Mouse (Mus musculus): Measurements from ENCODE around the gene Tsfm. TPM values are rescaled to one million over a fixed set of nuclear protein-coding genes. Genes with fewer than 3 reads are reported as not detected.
A peak's percentile ranks its signal among the peaks of the same experiment; 100 is the strongest.
"Not testable (repeated sequence)": the region's sequence is repeated elsewhere in the genome, so short reads cannot be mapped to it uniquely, and the experiment has no call there.

Gene Tsfm
- total and polyA plus RNA-seq, 2 experiments from 2014 or later = 82.5 to 94.6 TPM

DNA sequence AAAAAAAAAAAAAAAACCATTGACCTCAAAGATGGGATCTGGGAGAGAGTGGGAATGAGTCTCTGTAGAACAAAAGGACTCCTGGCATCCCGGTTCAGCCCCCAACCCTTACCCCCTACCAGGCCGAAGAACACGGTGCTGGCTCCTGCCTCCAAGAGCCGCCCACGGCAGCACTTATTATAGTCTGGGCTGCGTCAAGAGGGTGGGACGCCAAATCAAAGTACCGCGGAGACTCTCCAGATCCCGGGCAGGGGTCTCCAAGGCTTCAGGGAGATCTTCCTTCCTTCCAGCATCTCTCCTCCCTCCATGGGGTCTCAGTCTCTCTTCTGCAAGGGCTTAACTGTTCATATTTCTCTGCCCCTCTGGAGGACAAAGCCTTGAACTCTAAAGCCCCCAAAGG, 46.9 kb upstream of the Tsfm start:
- no peaks in the 10 kb centered on the region for H3K36me3 ChIP-seq (replicated peaks; ENCODE audit: control insufficient read depth, insufficient read depth, low read length)
- ATAC-seq (ENCODE audit: insufficient read depth, low read depth) = no peak
- H3K4me3 ChIP-seq (ENCODE audit: low read depth, low read length) = no peak overlapping the region
- no peak overlapping the region for H3K4me2 ChIP-seq (ENCODE audit: low read depth, low read length)
- H3K27ac ChIP-seq (ENCODE audit: low read depth) = no peak overlapping the region
- no peaks in the 10 kb centered on the region for H3K9me3 ChIP-seq (replicated peaks; ENCODE audit: control insufficient read depth, low read length)
- peaks cover 74% of the 10 kb centered on the region for H3K27me3 ChIP-seq (ENCODE audit: control insufficient read depth, insufficient read depth, low read length)
- no peak for DNase-seq (ENCODE audit: low spot score)
- TF ChIP-seq EP300 (IDR thresholded peaks at IDR 0.05; ENCODE audit: low read depth) (no peak), CTCF (IDR thresholded peaks at IDR 0.05; ENCODE audit: low read depth) (no peak)
- WGBS = 10% methylated on average over 10 of the region's 10 CpGs
- H3K9ac ChIP-seq (replicated peaks; ENCODE audit: low read depth, low read length) = no peak overlapping the region
- no peaks in the 10 kb centered on the region for H3K4me1 ChIP-seq (ENCODE audit: control insufficient read depth, insufficient read depth)

DNA sequence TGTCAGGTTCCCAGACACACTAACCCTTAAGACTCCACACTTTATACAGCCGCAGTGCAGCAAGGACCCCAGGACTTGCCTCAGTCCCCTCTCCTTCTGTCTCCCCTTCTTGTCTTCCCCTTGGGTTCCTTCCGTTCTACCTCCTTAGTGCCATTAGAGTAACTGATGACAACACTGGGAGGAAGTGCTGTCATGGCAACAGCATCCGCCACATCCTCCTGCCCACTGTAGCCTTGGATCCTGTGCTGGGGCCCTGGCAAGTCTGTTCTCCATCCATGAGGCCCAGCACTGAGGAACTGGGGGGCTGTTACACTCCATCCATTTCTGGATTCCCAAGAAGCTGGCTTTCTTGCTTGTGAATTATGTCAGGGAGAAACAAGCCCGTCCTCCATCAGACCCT, 45.4 kb upstream of the Tsfm start:
- ATAC-seq (ENCODE audit: insufficient read depth, low read depth) (no peak), DNase-seq (ENCODE audit: low spot score) (no peak)
- WGBS = 28% methylated on average over 4 of the region's 4 CpGs
- H3K4me1 ChIP-seq (ENCODE audit: control insufficient read depth, insufficient read depth) = peaks cover 2% of the 10 kb centered on the region; the same call in 1 of the 2 replicates
- no peak overlapping the region for H3K9ac ChIP-seq (replicated peaks; ENCODE audit: low read depth, low read length)
- no peak overlapping the region for H3K27ac ChIP-seq (ENCODE audit: low read depth)
- TF ChIP-seq CTCF (IDR thresholded peaks at IDR 0.05; ENCODE audit: low read depth) = no peak
- TF ChIP-seq EP300 (IDR thresholded peaks at IDR 0.05; ENCODE audit: low read depth) = no peak
- peaks cover 60% of the 10 kb centered on the region for H3K27me3 ChIP-seq (ENCODE audit: control insufficient read depth, insufficient read depth, low read length)
- no peaks in the 10 kb centered on the region for H3K36me3 ChIP-seq (replicated peaks; ENCODE audit: control insufficient read depth, insufficient read depth, low read length)
- H3K4me2 ChIP-seq (ENCODE audit: low read depth, low read length) = no peak overlapping the region; the same call in 1 of the 2 replicates
- H3K9me3 ChIP-seq (replicated peaks; ENCODE audit: control insufficient read depth, low read length) = no peaks in the 10 kb centered on the region
- peak overlapping the region; percentile 15; the same call in 1 of the 2 replicates for H3K4me3 ChIP-seq (ENCODE audit: low read depth, low read length)

DNA sequence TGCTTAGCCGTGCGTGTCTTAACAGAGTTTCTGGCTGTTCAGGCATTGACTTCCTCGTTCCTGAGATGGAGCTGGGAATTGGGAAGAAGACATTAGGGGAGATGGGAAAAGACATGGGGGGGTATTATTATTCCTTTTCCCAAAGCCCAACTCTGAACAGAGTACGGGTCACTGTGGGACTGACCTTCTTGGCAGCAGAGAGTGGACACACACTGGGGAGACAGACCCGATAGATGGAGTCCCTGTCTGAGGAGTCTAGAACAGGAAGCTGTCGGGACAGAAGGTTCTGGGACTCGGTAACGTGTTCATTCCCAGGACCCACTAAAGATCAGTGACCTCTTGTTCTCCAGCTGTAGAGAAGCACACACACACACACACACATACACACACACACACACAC, 45.0 kb upstream of the Tsfm start:
- no peak for TF ChIP-seq CTCF (IDR thresholded peaks at IDR 0.05; ENCODE audit: low read depth)
- TF ChIP-seq EP300 (IDR thresholded peaks at IDR 0.05; ENCODE audit: low read depth) = no peak
- no peak for ATAC-seq (ENCODE audit: insufficient read depth, low read depth)
- Histone ChIP-seq H3K9ac (replicated peaks; ENCODE audit: low read depth, low read length) (no peak overlapping the region), H3K27me3 (ENCODE audit: control insufficient read depth, insufficient read depth, low read length) (peaks cover 56% of the 10 kb centered on the region), H3K4me1 (ENCODE audit: control insufficient read depth, insufficient read depth) (peaks cover 7% of the 10 kb centered on the region; the same call in 1 of the 2 replicates), H3K4me3 (ENCODE audit: low read depth, low read length) (peak overlapping the region; percentile 15; the same call in 1 of the 2 replicates), H3K4me2 (ENCODE audit: low read depth, low read length) (peak overlapping the region; percentile 28; the same call in 1 of the 2 replicates), H3K27ac (ENCODE audit: low read depth) (no peak overlapping the region), H3K36me3 (replicated peaks; ENCODE audit: control insufficient read depth, insufficient read depth, low read length) (no peaks in the 10 kb centered on the region), H3K9me3 (replicated peaks; ENCODE audit: control insufficient read depth, low read length) (no peaks in the 10 kb centered on the region)
- DNase-seq (ENCODE audit: low spot score) = no peak
- WGBS = 61% methylated on average over 8 of the region's 8 CpGs

DNA sequence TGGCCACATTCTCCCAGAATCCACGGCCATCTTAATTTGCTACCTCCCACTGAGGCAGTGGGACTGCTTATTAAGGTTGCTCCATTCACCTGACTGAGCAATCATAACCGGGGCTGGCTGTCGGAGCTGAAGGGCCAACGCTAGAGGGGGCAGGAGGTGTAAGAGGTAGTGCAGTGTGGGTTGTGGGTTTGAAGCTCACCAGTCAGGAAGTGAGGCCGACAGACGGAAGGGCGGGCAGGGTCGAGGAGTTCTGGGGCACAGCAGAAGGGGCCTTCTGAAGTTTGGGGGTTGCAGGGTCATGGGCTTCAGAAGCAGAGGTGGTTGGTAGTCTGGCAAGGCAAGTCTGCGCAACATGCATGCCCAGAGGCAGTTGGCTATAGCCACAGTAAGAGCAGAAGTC, 44.4 kb upstream of the Tsfm start, which contains the start of gene Agap2:
TSS of gene Agap2 (plus strand) at position 205 of the 400 bp plus-strand sequence.
- no peak for DNase-seq (ENCODE audit: low spot score)
- Histone ChIP-seq H3K36me3 (replicated peaks; ENCODE audit: control insufficient read depth, insufficient read depth, low read length) (no peaks in the 10 kb centered on the region), H3K27me3 (ENCODE audit: control insufficient read depth, insufficient read depth, low read length) (peaks cover 50% of the 10 kb centered on the region), H3K4me1 (ENCODE audit: control insufficient read depth, insufficient read depth) (peaks cover 7% of the 10 kb centered on the region; the same call in 1 of the 2 replicates), H3K27ac (ENCODE audit: low read depth) (no peak within 1 kb of the TSS), H3K9ac (replicated peaks; ENCODE audit: low read depth, low read length) (no peak within 1 kb of the TSS), H3K9me3 (replicated peaks; ENCODE audit: control insufficient read depth, low read length) (no peaks in the 10 kb centered on the region), H3K4me2 (ENCODE audit: low read depth, low read length) (peak within 1 kb of the TSS; percentile 28; the same call in 1 of the 2 replicates), H3K4me3 (ENCODE audit: low read depth, low read length) (peak within 1 kb of the TSS; percentile 15; the same call in 1 of the 2 replicates)
- 47% methylated on average over 9 of the region's 9 CpGs for WGBS
- ATAC-seq (ENCODE audit: insufficient read depth, low read depth) = no peak
- TF ChIP-seq CTCF (IDR thresholded peaks at IDR 0.05; ENCODE audit: low read depth) (no peak), EP300 (IDR thresholded peaks at IDR 0.05; ENCODE audit: low read depth) (no peak)

DNA sequence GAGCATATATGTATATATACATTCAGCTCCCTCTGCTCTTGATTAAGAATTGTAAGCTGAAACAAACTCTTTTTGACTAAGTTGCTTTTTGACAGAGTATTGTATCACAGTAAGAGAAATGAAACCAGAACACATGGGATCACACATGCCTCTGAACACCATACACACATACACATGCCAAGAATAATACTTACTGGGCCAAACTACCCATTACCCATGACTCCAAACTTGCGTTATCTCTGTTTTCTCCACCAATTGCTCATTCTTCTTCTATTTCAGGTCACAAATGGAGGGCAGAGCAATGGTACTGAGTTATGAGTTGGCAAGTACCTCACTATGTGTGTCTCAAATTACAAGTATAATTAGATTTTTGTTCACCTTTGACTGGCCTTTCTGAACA, 43.3 kb upstream of the Tsfm start:
- ATAC-seq (ENCODE audit: insufficient read depth, low read depth) = no peak
- no peaks in the 10 kb centered on the region for H3K9me3 ChIP-seq (replicated peaks; ENCODE audit: control insufficient read depth, low read length)
- 82% methylated on average over 1 of the region's 1 CpGs for WGBS

DNA sequence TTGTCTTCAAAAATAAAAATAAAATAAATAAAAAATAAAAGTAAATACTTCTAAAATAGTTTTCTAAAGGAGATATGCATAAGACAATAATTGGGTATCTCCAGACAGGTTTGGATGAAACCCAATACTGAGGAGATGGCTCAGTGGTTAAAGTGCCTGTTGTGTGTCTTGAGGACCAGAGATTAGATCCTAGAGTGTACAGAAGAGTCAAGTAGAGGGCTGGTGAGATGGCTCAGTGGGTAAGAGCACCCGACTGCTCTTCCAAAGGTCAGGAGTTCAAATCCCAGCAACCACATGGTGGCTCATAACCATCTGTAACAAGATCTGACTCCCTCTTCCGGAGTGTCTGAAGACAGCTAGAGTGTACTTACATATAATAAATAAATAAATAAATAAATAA, 42.3 kb upstream of the Tsfm start:
- DNase-seq (ENCODE audit: low spot score); H3K36me3 ChIP-seq (replicated peaks; ENCODE audit: control insufficient read depth, insufficient read depth, low read length); H3K4me3 ChIP-seq (ENCODE audit: low read depth, low read length); ATAC-seq (ENCODE audit: insufficient read depth, low read depth); H3K9me3 ChIP-seq (replicated peaks; ENCODE audit: control insufficient read depth, low read length); H3K4me2 ChIP-seq (ENCODE audit: low read depth, low read length); H3K27ac ChIP-seq (ENCODE audit: low read depth); H3K9ac ChIP-seq (replicated peaks; ENCODE audit: low read depth, low read length): not testable (repeated sequence)
- H3K27me3 ChIP-seq (ENCODE audit: control insufficient read depth, insufficient read depth, low read length) = peaks cover 29% of the 10 kb centered on the region
- 77% methylated on average over 2 of the region's 2 CpGs for WGBS
- H3K4me1 ChIP-seq (ENCODE audit: control insufficient read depth, insufficient read depth) = peaks cover 15% of the 10 kb centered on the region

More for the DNA sequence above, 43.3 kb upstream of the Tsfm start:
- H3K4me3 ChIP-seq (ENCODE audit: low read depth, low read length) = no peak overlapping the region
- H3K27ac ChIP-seq (ENCODE audit: low read depth) = no peak overlapping the region
- H3K36me3 ChIP-seq (replicated peaks; ENCODE audit: control insufficient read depth, insufficient read depth, low read length) = no peaks in the 10 kb centered on the region
- no peak for TF ChIP-seq CTCF (IDR thresholded peaks at IDR 0.05; ENCODE audit: low read depth)
- TF ChIP-seq EP300 (IDR thresholded peaks at IDR 0.05; ENCODE audit: low read depth) = no peak
- no peak overlapping the region for H3K4me2 ChIP-seq (ENCODE audit: low read depth, low read length)
- H3K4me1 ChIP-seq (ENCODE audit: control insufficient read depth, insufficient read depth) = peaks cover 13% of the 10 kb centered on the region
- peaks cover 39% of the 10 kb centered on the region for H3K27me3 ChIP-seq (ENCODE audit: control insufficient read depth, insufficient read depth, low read length)
- H3K9ac ChIP-seq (replicated peaks; ENCODE audit: low read depth, low read length) = no peak overlapping the region
- no peak for DNase-seq (ENCODE audit: low spot score)

DNA sequence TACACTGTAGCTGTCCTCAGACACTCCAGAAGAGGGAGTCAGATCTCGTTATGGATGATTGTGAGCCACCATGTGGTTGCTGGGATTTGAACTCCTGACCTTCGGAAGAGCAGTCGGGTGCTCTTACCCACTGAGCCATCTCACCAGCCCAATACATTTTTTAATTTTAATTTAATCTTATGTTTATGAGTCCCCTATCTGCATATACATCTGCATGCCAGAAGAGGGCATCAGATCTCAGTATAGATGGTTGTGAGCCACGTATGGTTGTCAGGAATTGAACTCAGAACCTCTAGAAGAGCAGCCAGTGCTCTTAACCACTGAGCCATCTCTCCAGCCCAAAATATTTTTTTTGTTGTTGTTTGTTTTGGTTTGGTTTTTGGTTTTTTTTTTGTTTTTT, 41.6 kb upstream of the Tsfm start:
- not testable (repeated sequence) for H3K4me2 ChIP-seq (ENCODE audit: low read depth, low read length); H3K9me3 ChIP-seq (replicated peaks; ENCODE audit: control insufficient read depth, low read length); DNase-seq (ENCODE audit: low spot score); H3K27ac ChIP-seq (ENCODE audit: low read depth); ATAC-seq (ENCODE audit: insufficient read depth, low read depth); H3K9ac ChIP-seq (replicated peaks; ENCODE audit: low read depth, low read length); H3K4me3 ChIP-seq (ENCODE audit: low read depth, low read length)
- peaks cover 15% of the 10 kb centered on the region for H3K4me1 ChIP-seq (ENCODE audit: control insufficient read depth, insufficient read depth)
- peaks cover 22% of the 10 kb centered on the region for H3K27me3 ChIP-seq (ENCODE audit: control insufficient read depth, insufficient read depth, low read length)
- H3K36me3 ChIP-seq (replicated peaks; ENCODE audit: control insufficient read depth, insufficient read depth, low read length) = peaks cover 12% of the 10 kb centered on the region
- WGBS = 77% methylated on average over 4 of the region's 4 CpGs
